In the genomic region with DNA sequence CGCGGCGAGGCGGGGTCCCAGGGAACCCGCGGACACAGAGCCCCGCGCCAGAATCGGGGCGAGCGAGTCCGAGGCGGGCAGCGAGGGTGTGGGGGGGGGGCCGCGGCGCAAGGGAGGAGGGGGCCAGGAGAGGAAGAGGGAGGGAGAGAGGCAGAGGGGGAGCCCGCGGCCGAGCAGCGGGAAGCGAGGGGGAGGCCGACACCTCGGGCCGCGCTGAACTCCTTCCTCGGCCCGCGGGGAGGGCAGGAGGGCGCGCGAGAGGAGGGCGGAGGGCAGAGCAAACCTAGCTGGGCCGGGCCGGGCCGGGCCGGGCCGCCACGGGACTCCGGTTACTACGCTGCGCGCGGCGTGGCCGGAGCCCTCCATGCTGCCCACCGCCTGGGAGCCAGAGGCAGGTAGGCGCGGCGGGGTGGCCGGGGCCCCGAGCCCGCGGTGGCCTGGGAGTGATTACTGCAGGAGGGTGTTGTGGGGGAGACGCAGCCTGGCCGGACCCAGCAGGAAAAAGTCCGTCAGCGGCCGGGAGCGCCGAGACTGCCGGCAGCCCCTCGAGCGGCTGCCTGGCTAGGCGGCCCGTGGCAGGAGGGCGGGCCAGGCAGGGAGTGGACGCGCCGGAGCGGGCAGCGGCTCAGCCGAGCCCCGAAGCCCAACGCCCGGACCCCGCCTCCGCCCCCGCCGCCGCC, we compare ENCODE assay signal across 8 mouse cellular contexts. TPM values are rescaled to one million over a fixed set of nuclear protein-coding genes. Genes with fewer than 3 reads are reported as not detected.
A peak's percentile ranks its signal among the peaks of the same experiment; 100 is the strongest.
DNase-seq lines count a peak whose midpoint lies in the region; ATAC-seq and TF ChIP-seq lines count a peak whose summit lies in the region.

No protein-coding gene starts in this region.

- peaks cover 27% of the 10 kb centered on the region for H3K27me3 ChIP-seq in thymus, adult 2 months (ENCODE audit: control insufficient read depth, insufficient read depth, low read length)
- no peaks in the 10 kb centered on the region for H3K27me3 ChIP-seq in embryonic facial prominence, embryonic 12.5 days
- H3K27me3 ChIP-seq in hindbrain, embryonic 16.5 days (replicated peaks; ENCODE audit: control insufficient read depth, insufficient read depth, low read length), result peaks cover 28% of the 10 kb centered on the region
- peaks cover 61% of the 10 kb centered on the region for H3K27me3 ChIP-seq in liver, postnatal 0 days (ENCODE audit: insufficient read depth, low read length)
- H3K27me3 ChIP-seq in splenic B cell, adult 2 months (ENCODE audit: control insufficient read depth, insufficient read depth, low read length, poor library complexity, severe bottlenecking), result no peaks in the 10 kb centered on the region

- TF ChIP-seq POLR2A in thymus, adult 2 months (IDR thresholded peaks at IDR 0.05; ENCODE audit: control insufficient read depth, extremely low read depth, insufficient read depth, low read length, poor library complexity), result no peak

- H3K27ac ChIP-seq in thymus, adult 2 months (ENCODE audit: control insufficient read depth, insufficient read depth, low read length), result peak overlapping the region; percentile 10; the same call in 1 of the 2 replicates
- H3K27ac ChIP-seq in embryonic facial prominence, embryonic 12.5 days, result peak overlapping the region; percentile 94
- H3K27ac ChIP-seq in hindbrain, embryonic 16.5 days (ENCODE audit: low read depth, low read length), result peak overlapping the region; percentile 15; the same call in 1 of the 2 replicates
- H3K27ac ChIP-seq in liver, postnatal 0 days (ENCODE audit: low read depth), result peak overlapping the region; percentile 50

- TF ChIP-seq EP300 in liver, postnatal 0 days (IDR thresholded peaks at IDR 0.05; ENCODE audit: low read depth), result no peak

- no peak for TF ChIP-seq CTCF in thymus, adult 2 months (IDR thresholded peaks at IDR 0.05; ENCODE audit: borderline replicate concordance, control insufficient read depth, extremely low read depth, insufficient read depth, low read length, poor library complexity)
- no peak for TF ChIP-seq CTCF in liver, postnatal 0 days (IDR thresholded peaks at IDR 0.05; ENCODE audit: low read depth)

- peak overlapping the region; percentile 87 for H3K4me2 ChIP-seq in embryonic facial prominence, embryonic 12.5 days (replicated peaks)
- H3K4me2 ChIP-seq in hindbrain, embryonic 16.5 days (ENCODE audit: low read length), result peak overlapping the region; percentile 92
- peak overlapping the region; percentile 90 for H3K4me2 ChIP-seq in liver, postnatal 0 days (ENCODE audit: low read depth, low read length)

- no peak for ATAC-seq in embryonic facial prominence, embryonic 12.5 days (ENCODE audit: insufficient number of reproducible peaks, insufficient read depth, low FRiP score, low TSS enrichment)
- ATAC-seq in hindbrain, embryonic 16.5 days, result 0 out of 2 replicates have a peak, but pooled peaks have one; percentile 35
- peak; percentile 44 for ATAC-seq in liver, postnatal 0 days

- peak overlapping the region; percentile 92 for H3K9ac ChIP-seq in embryonic facial prominence, embryonic 12.5 days
- H3K9ac ChIP-seq in hindbrain, embryonic 16.5 days (ENCODE audit: low read depth, low read length), result peak overlapping the region; percentile 73
- peak overlapping the region; percentile 79 for H3K9ac ChIP-seq in liver, postnatal 0 days (replicated peaks)

- peak overlapping the region; percentile 64 for H3K4me3 ChIP-seq in thymus, adult 2 months (ENCODE audit: control insufficient read depth, insufficient read depth, low read length)
- peak overlapping the region; percentile 82 for H3K4me3 ChIP-seq in embryonic facial prominence, embryonic 12.5 days
- H3K4me3 ChIP-seq in hindbrain, embryonic 16.5 days (ENCODE audit: low read length), result peak overlapping the region; percentile 54
- peak overlapping the region; percentile 67 for H3K4me3 ChIP-seq in liver, postnatal 0 days (ENCODE audit: low read depth, low read length)

- no peaks in the 10 kb centered on the region for H3K36me3 ChIP-seq in thymus, adult 2 months (ENCODE audit: control insufficient read depth, insufficient read depth, low read length)
- H3K36me3 ChIP-seq in embryonic facial prominence, embryonic 12.5 days, result no peaks in the 10 kb centered on the region
- H3K36me3 ChIP-seq in hindbrain, embryonic 16.5 days (ENCODE audit: control insufficient read depth, insufficient read depth, low read length), result no peaks in the 10 kb centered on the region
- no peaks in the 10 kb centered on the region for H3K36me3 ChIP-seq in liver, postnatal 0 days (replicated peaks; ENCODE audit: insufficient read depth, low read length)
- H3K36me3 ChIP-seq in splenic B cell, adult 2 months (ENCODE audit: control insufficient read depth, insufficient read depth, low read length, poor library complexity, severe bottlenecking), result no peaks in the 10 kb centered on the region; the same call in 1 of the 2 replicates

- no peaks in the 10 kb centered on the region for H3K9me3 ChIP-seq in embryonic facial prominence, embryonic 12.5 days
- H3K9me3 ChIP-seq in hindbrain, embryonic 16.5 days (ENCODE audit: control insufficient read depth, low read length), result no peaks in the 10 kb centered on the region
- no peaks in the 10 kb centered on the region for H3K9me3 ChIP-seq in liver, postnatal 0 days (ENCODE audit: low read length)

- peaks cover 36% of the 10 kb centered on the region for H3K4me1 ChIP-seq in thymus, adult 2 months (replicated peaks; ENCODE audit: control insufficient read depth, insufficient read depth, low read length)
- H3K4me1 ChIP-seq in embryonic facial prominence, embryonic 12.5 days, result peaks cover 66% of the 10 kb centered on the region
- H3K4me1 ChIP-seq in hindbrain, embryonic 16.5 days (ENCODE audit: control insufficient read depth, insufficient read depth, low read depth, low read length), result peaks cover 20% of the 10 kb centered on the region
- peaks cover 47% of the 10 kb centered on the region for H3K4me1 ChIP-seq in liver, postnatal 0 days (ENCODE audit: insufficient read depth)

- DNase-seq in thymus, adult 2 months, result no peak
- DNase-seq in thymus, postnatal 25 days, result no peak
- no peak for DNase-seq in liver, postnatal 0 days
- DNase-seq in splenic B cell, adult 2 months (ENCODE audit: low read depth, low spot score), result peak; percentile 46
- no peak for DNase-seq in c-Kit-positive CD71-positive TER-119-positive erythroid progenitor cells, embryonic 14.5 days (ENCODE audit: low spot score)
- DNase-seq in right cerebral cortex, adult 2 months (ENCODE audit: low spot score in 2 of 2), result no peak

- WGBS in thymus, adult 2 months, result under 1% methylated on average over 65 of the region's 81 CpGs
- 1% methylated on average over 59 of the region's 81 CpGs for WGBS in embryonic facial prominence, embryonic 12.5 days
- under 1% methylated on average over 14 of the region's 81 CpGs for WGBS in hindbrain, embryonic 16.5 days
- WGBS in liver, postnatal 0 days (ENCODE audit: insufficient replicate concordance), result 1% methylated on average over 33 of the region's 81 CpGs

RNA-seq across cellular contexts. Expression of gene AC109138.7, which starts 0.8 kb away (rescaled TPM):
- not detected in 2 replicates for polyA plus RNA-seq in thymus, adult 2 months (2012; rRNA removed)
- polyA plus RNA-seq in embryonic facial prominence, embryonic 12.5 days (2016; fragmentation: Nextera tagmentation; extraction: Ambion mirVana), result not detected in 2 replicates
- polyA plus RNA-seq in hindbrain, embryonic 16.5 days (2015; fragmentation: Nextera tagmentation; extraction: Ambion mirVana), result not detected in 2 replicates
- not detected in 2 replicates for polyA plus RNA-seq in liver, postnatal 0 days (2015; fragmentation: Nextera tagmentation; extraction: Ambion mirVana)

RNA-seq across cellular contexts. Expression of gene Clcf1, which starts 0.9 kb away (rescaled TPM):
- polyA plus RNA-seq in thymus, adult 2 months (2012; rRNA removed), result 32.9 and 36.1 TPM in 2 replicates
- 8.5 and 9.7 TPM in 2 replicates for polyA plus RNA-seq in embryonic facial prominence, embryonic 12.5 days (2016; fragmentation: Nextera tagmentation; extraction: Ambion mirVana)
- polyA plus RNA-seq in hindbrain, embryonic 16.5 days (2015; fragmentation: Nextera tagmentation; extraction: Ambion mirVana), result 1.0 and 1.1 TPM in 2 replicates
- 0.91 and 1.1 TPM in 2 replicates for polyA plus RNA-seq in liver, postnatal 0 days (2015; fragmentation: Nextera tagmentation; extraction: Ambion mirVana)

RNA-seq across cellular contexts. Expression of gene Rad9a, which starts 13.4 kb away (rescaled TPM):
- polyA plus RNA-seq in thymus, adult 2 months (2012; rRNA removed), result 119 and 143 TPM in 2 replicates
- 42.7 and 45.2 TPM in 2 replicates for polyA plus RNA-seq in embryonic facial prominence, embryonic 12.5 days (2016; fragmentation: Nextera tagmentation; extraction: Ambion mirVana)
- 25.0 and 26.5 TPM in 2 replicates for polyA plus RNA-seq in hindbrain, embryonic 16.5 days (2015; fragmentation: Nextera tagmentation; extraction: Ambion mirVana)
- polyA plus RNA-seq in liver, postnatal 0 days (2015; fragmentation: Nextera tagmentation; extraction: Ambion mirVana), result 8.0 and 9.0 TPM in 2 replicates

RNA-seq across cellular contexts. Expression of gene Pold4, which starts 16.8 kb away (rescaled TPM):
- polyA plus RNA-seq in thymus, adult 2 months (2012; rRNA removed), result 104 and 117 TPM in 2 replicates
- polyA plus RNA-seq in embryonic facial prominence, embryonic 12.5 days (2016; fragmentation: Nextera tagmentation; extraction: Ambion mirVana), result 14.9 and 21.6 TPM in 2 replicates
- polyA plus RNA-seq in hindbrain, embryonic 16.5 days (2015; fragmentation: Nextera tagmentation; extraction: Ambion mirVana), result 21.3 and 24.0 TPM in 2 replicates
- 28.5 and 31.1 TPM in 2 replicates for polyA plus RNA-seq in liver, postnatal 0 days (2015; fragmentation: Nextera tagmentation; extraction: Ambion mirVana)

RNA-seq across cellular contexts. Expression of gene Ppp1ca, which starts 23.0 kb away (rescaled TPM):
- polyA plus RNA-seq in thymus, adult 2 months (2012; rRNA removed), result 897 and 1,014 TPM in 2 replicates
- polyA plus RNA-seq in embryonic facial prominence, embryonic 12.5 days (2016; fragmentation: Nextera tagmentation; extraction: Ambion mirVana), result 782 and 783 TPM in 2 replicates
- polyA plus RNA-seq in hindbrain, embryonic 16.5 days (2015; fragmentation: Nextera tagmentation; extraction: Ambion mirVana), result 604 and 614 TPM in 2 replicates
- polyA plus RNA-seq in liver, postnatal 0 days (2015; fragmentation: Nextera tagmentation; extraction: Ambion mirVana), result 269 and 284 TPM in 2 replicates

Comparison
In these comparisons a context has a peak if more than half of its experiments do, and no peak if none do; other contexts are left out.
1. H3K27ac ChIP-seq: peak in every context shown above with its lines; median percentile 94 in embryonic facial prominence, embryonic 12.5 days; 50 in liver, postnatal 0 days; 15 in hindbrain, embryonic 16.5 days; 10 in thymus, adult 2 months.